Mouse (Mus musculus) neural tube, postnatal 0 days (tissue): Measurements from ENCODE around the gene Zfp85. TPM values are rescaled to one million over a fixed set of nuclear protein-coding genes. Genes with fewer than 3 reads are reported as not detected.

Source experiments
- polyA plus RNA-seq: library from polyadenylated mRNA; unstranded; fragments of >200 nt; fragmentation: Nextera tagmentation; extraction: Ambion mirVana; gene quantifications from 2 replicates; pipeline ENCODE4 v1.2.1, GENCODE M21; 2015

Gene Zfp85
- 5.1 TPM in 2 replicates for polyA plus RNA-seq

DNA sequence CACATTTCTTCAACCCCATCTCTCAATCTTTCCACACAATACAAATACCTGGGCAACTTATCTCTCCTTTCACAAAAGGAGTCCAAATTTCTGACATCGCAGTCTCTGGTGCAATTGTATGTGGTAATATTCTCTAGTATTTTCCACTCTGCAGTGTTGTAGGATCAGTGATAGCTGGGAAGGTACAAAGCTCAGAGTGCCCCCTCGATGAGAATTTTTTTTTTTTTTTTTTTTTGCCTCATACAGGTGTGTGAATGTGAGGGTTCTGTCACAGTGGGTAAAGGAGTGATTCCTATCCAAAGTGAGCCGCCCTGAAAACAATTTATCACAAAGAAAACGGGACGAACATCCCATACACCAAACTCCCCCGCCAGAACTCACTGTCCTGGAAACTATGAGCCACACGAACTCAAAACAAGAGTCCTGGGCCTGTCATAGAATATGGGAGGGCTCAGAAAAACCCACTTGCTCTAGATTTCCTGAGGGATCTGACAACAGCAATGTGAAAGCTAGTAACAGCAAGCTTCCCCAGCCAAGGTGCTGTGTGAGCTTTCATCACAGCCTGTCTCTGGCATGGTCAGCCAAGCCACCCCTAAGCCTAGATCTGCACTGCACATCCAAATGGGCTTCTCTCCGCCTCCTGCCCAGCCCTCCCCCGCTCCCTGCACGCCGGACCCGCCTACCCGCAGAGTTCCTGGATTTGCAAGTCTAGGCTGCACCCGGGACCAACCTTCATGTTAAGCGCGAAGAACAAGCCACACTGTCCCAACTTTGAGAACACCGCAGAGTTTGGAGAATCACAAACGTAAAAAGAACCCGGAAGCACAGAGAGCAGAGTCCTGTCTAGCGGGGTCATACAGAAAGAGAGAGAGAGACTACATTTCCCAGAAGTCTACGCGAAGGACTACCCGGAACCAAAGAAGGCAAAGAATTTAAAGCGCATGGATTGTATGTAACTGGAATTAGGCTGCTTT lies at the start of gene Zfp85:
Gene Zfp85, minus strand, starts transcription at position 896 of the 974 bp plus-strand sequence.

DNA sequence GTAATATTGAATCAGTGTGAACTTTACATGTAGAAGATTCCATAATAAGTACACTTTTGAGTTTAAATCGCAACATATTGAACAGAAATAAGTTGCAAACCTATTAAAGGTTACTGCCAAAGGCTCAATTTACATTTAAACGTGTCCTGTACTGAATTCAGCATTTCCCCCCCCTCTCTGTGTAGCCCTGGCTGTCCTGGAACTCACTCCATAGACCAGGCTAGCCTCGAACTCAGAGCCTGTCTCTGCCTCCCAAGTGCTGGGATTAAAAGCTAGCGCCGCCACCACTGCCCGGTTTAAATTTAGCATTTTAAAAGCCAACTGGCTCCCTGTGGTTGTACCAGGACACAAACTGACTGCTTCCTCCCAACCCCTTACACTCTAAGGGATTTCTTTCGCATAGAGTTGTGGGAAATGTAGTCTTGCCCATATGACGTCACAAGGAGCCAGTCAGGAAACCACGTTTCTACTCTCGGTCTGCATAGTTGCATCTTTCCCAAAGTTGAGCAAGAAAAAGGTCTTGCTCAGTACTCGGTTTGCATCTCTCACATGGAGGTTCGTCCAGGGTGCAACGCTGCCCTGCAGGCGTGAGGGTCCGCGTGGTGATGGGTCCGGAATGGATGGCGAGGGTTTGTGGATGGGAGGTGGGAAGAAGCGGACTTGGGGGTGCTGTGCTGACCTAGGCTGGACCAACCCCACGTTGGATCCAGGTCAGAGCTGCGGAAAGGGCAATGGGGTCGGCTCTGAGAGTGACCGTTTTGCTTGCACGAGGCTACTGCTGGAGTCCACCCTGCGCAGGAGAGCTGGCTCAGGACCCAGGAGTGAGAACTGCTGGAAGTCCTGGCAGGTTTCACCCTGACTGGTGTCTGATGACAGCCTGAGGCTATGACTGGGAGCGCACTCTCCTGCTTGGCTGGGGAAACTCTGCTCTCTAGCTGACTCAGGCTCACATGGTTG lies 24.5 kb upstream of the Zfp85 start, which contains the start of gene Zfp493:
Gene Zfp493, plus strand, starts transcription at position 429 of the 957 bp plus-strand sequence.

DNA sequence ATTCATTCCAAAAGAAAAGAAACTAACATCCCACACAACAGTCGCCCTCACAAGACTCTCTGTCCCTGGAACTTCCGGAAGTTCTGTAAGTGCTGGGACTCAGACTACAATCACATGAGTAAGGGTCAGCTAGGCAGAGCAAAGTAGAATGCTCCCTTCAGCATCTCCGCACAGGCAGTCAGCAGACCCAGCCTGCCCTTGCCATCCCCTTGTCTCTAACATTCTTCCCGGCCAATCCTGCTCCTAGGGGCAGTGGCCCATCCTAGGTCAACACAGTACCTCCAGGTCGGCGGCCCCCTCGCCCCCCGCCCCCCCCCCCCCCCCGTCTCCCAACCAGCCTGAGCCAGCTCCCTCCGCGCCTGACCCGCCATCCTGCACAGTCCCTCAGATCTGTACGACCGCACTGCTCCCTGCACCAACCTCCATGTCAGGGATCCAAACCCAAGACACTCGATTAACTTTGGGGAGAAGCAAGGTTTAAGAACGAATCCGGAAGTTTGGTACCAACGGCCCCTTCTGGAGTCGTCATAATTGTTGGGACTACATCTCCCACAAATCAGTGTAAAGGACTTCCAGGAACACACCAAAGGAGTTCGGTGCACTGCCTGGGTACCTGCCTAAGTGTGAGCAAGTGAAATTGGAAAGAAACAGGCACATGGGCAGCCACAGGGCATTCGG lies 26.2 kb downstream of the Zfp85 start, which contains the start of gene Zfp65:
Gene Zfp65, minus strand, starts transcription at position 533 of the 678 bp plus-strand sequence.

Other genes starting within 250 kb of the Zfp85 start
- gene Gm26965, start 229.1 kb downstream of the Zfp85 start, polyA plus RNA-seq = not detected in 2 replicates
- gene Zfp87, start 229.1 kb downstream of the Zfp85 start, polyA plus RNA-seq = 32.4 and 37.9 TPM in 2 replicates
- 6.0 and 8.2 TPM in 2 replicates for gene Zfp748, start 201.4 kb downstream of the Zfp85 start, polyA plus RNA-seq
- gene Zfp729b, start 145.5 kb downstream of the Zfp85 start, polyA plus RNA-seq = 3.1 and 3.9 TPM in 2 replicates
- gene Gm49345, start 117.5 kb downstream of the Zfp85 start, polyA plus RNA-seq = 0.69 and 3.1 TPM in 2 replicates
- 2.5 and 2.8 TPM in 2 replicates for gene Zfp729a, start 117.4 kb downstream of the Zfp85 start, polyA plus RNA-seq
- gene Zfp738, start 68.2 kb downstream of the Zfp85 start, polyA plus RNA-seq = 8.7 and 12.2 TPM in 2 replicates
- gene Zfp65, start 26.1 kb downstream of the Zfp85 start, polyA plus RNA-seq = 5.2 and 5.8 TPM in 2 replicates
- 1.7 and 2.0 TPM in 2 replicates for gene Zfp493, start 24.5 kb upstream of the Zfp85 start, polyA plus RNA-seq
- gene Zfp273, start 58.5 kb upstream of the Zfp85 start, polyA plus RNA-seq = 9.7 and 10.6 TPM in 2 replicates
- gene Gm10037, start 75.9 kb upstream of the Zfp85 start, polyA plus RNA-seq = 4.5 and 4.9 TPM in 2 replicates
- gene BC048507, start 108.1 kb upstream of the Zfp85 start, polyA plus RNA-seq = not detected in 2 replicates